Mouse (Mus musculus) gastrocnemius, postnatal 4 days (tissue): ENCODE measurements around the gene Cngb1. TPM values are rescaled to one million over a fixed set of nuclear protein-coding genes. Genes with fewer than 3 reads are reported as not detected.
A peak's percentile ranks its signal among the peaks of the same experiment; 100 is the strongest.

Experiments used
- DNase-seq, 2 experiments: peaks; one replicate each; pipeline ENCODE4 v3.0.0; 2021 to 2022; ENCODE audit warnings: low spot score in 2 of 2, mixed read lengths in 2 of 2
- long read RNA-seq, 2 experiments: library from polyadenylated mRNA; stranded (forward); transcript quantifications; one replicate each; pipeline ENCODE4 v2.0.0; 2021
- total RNA-seq, 2 experiments: library from RNA; stranded (reverse); gene quantifications; 2 replicates each; pipeline ENCODE4 v1.2.3; 2021

Gene Cngb1
- total RNA-seq: 1 to 10 TPM; 1.3 to 1.5 TPM
- long read RNA-seq, experiment 1: 0 reads
- long read RNA-seq, experiment 2: 0 reads

GRCm38 (mm10) chr8:95306431-95306830, at the start of gene Cngb1:
TSS of gene Cngb1 (minus strand) at chr8:95306585.
- no peak for DNase-seq

- DNase-seq: no peak
Measured at GRCm38 (mm10) chr8:95354606-95355005, 48.2 kb upstream of the Cngb1 start.

- DNase-seq: peak in 1 of 2 experiments; percentile 56
Measured at GRCm38 (mm10) chr8:95352871-95353866, 46.8 kb upstream of the Cngb1 start.

GRCm38 (mm10) chr8:95352151-95352870, 45.9 kb upstream of the Cngb1 start, which contains the start of gene Mmp15:
TSS of gene Mmp15 (plus strand) at chr8:95352268.
- DNase-seq: peak in 1 of 2 experiments; percentile 73

- DNase-seq: no peak
Measured at GRCm38 (mm10) chr8:95351461-95351860, 45.1 kb upstream of the Cngb1 start.

GRCm38 (mm10) chr8:95348811-95349630, 42.6 kb upstream of the Cngb1 start:
- peak in 1 of 2 experiments; percentile 61 for DNase-seq

GRCm38 (mm10) chr8:95348356-95348755, 42.0 kb upstream of the Cngb1 start:
- DNase-seq: no peak

- peak in 1 of 2 experiments; percentile 70 for DNase-seq
Measured at GRCm38 (mm10) chr8:95346643-95347545, 40.5 kb upstream of the Cngb1 start.

- no peak for DNase-seq
Measured at GRCm38 (mm10) chr8:95344668-95345067, 38.3 kb upstream of the Cngb1 start.

- DNase-seq: no peak
Measured at GRCm38 (mm10) chr8:95341721-95342120, 35.3 kb upstream of the Cngb1 start.

- no peak for DNase-seq
Measured at GRCm38 (mm10) chr8:95336363-95336762, 30.0 kb upstream of the Cngb1 start.

GRCm38 (mm10) chr8:95335706-95336105, 29.3 kb upstream of the Cngb1 start:
- no peak for DNase-seq

GRCm38 (mm10) chr8:95332437-95333199, 26.2 kb upstream of the Cngb1 start:
- no peak for DNase-seq

- DNase-seq: peak; percentile 97
Measured at GRCm38 (mm10) chr8:95331720-95332436, 25.5 kb upstream of the Cngb1 start, which contains the start of the genes Zfp319 and Usb1. TSS of gene Zfp319 (minus strand) at chr8:95331950. TSS of gene Usb1 (plus strand) at chr8:95332284.

GRCm38 (mm10) chr8:95331156-95331719, 24.9 kb upstream of the Cngb1 start:
- peak in 1 of 2 experiments; percentile 77 for DNase-seq

GRCm38 (mm10) chr8:95330367-95330766, 24.0 kb upstream of the Cngb1 start:
- DNase-seq: no peak

- DNase-seq: no peak
Measured at GRCm38 (mm10) chr8:95327866-95328465, 21.6 kb upstream of the Cngb1 start.
